9 mouse cellular contexts compared by ENCODE assay signal in the genomic region with DNA sequence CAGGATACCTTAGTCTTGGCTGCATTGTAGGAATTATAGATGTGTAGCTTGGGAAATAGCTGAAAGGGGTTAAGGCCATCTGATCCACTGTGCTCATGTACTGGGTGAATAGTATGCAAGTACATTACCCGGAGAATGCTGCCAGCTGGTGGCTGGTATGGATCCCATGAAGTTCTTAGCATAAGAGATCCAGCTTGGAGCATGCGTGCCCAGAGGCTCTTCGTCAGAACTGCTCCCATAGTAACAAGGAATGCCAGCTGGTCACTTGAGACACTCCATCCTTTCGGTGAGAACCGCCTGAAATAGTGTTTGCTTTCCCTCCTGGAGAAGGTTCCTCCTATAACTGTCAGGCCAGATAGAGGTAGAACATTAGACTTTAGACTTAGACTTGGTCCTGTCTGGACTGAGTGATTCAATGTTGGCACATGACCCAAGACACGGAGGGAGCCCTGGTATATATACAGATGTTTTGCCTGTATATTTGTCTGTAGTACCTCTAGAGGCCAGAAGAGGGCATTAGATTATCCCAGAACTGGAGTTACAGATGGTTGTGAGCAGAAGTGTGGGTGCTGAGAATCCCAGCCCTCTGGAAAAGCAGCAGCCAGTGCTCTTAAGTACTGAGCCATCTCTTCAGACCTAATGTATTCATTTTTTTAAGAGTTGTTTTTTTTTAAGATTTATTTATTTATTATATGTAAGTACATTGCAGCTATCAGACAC. TPM values are rescaled to one million over a fixed set of nuclear protein-coding genes. Genes with fewer than 3 reads are reported as not detected.
DNase-seq lines count a peak whose midpoint lies in the region; ATAC-seq lines count a peak whose summit lies in the region.
"Had no signal": no experiment of that assay in that cellular context is flagged by ENCODE, and none has a peak within 500 bp of the region (broad histone marks: within the 10 kb centered on the region; RNA-seq: fewer than 3 reads in every experiment).

No protein-coding gene starts in this region.

- peaks cover 23% of the 10 kb centered on the region for H3K36me3 ChIP-seq in embryonic facial prominence, embryonic 12.5 days
- peaks cover 50% of the 10 kb centered on the region for H3K36me3 ChIP-seq in embryonic facial prominence, embryonic 10.5 days (replicated peaks)
- peaks cover 27% of the 10 kb centered on the region for H3K36me3 ChIP-seq in midbrain, embryonic 13.5 days
- peaks cover 14% of the 10 kb centered on the region for H3K36me3 ChIP-seq in midbrain, embryonic 11.5 days (ENCODE audit: control insufficient read depth, insufficient read depth, low read length)
- peaks cover 16% of the 10 kb centered on the region for H3K36me3 ChIP-seq in lung, embryonic 16.5 days (ENCODE audit: control insufficient read depth, insufficient read depth, low read length)

- peaks cover 27% of the 10 kb centered on the region for H3K4me1 ChIP-seq in embryonic facial prominence, embryonic 12.5 days
- H3K4me1 ChIP-seq in embryonic facial prominence, embryonic 10.5 days, result peaks cover 33% of the 10 kb centered on the region
- H3K4me1 ChIP-seq in midbrain, embryonic 13.5 days (replicated peaks), result peaks cover 33% of the 10 kb centered on the region
- peaks cover 27% of the 10 kb centered on the region for H3K4me1 ChIP-seq in midbrain, embryonic 11.5 days (ENCODE audit: control insufficient read depth, insufficient read depth, low read length)
- peaks cover 27% of the 10 kb centered on the region for H3K4me1 ChIP-seq in lung, embryonic 16.5 days (replicated peaks; ENCODE audit: control insufficient read depth, insufficient read depth, low read length)

- no peaks in the 10 kb centered on the region for H3K27me3 ChIP-seq in embryonic facial prominence, embryonic 12.5 days
- H3K27me3 ChIP-seq in embryonic facial prominence, embryonic 10.5 days (replicated peaks; ENCODE audit: low read depth, poor library complexity, severe bottlenecking), result no peaks in the 10 kb centered on the region
- H3K27me3 ChIP-seq in midbrain, embryonic 13.5 days, result no peaks in the 10 kb centered on the region
- H3K27me3 ChIP-seq in midbrain, embryonic 11.5 days (ENCODE audit: control insufficient read depth, insufficient read depth, low read length), result no peaks in the 10 kb centered on the region
- H3K27me3 ChIP-seq in lung, embryonic 16.5 days (ENCODE audit: control insufficient read depth, insufficient read depth, low read depth, low read length), result no peaks in the 10 kb centered on the region
- H3K27me3 ChIP-seq: megakaryocyte, embryonic 14.5 days had no signal

- no peak overlapping the region for H3K4me3 ChIP-seq in embryonic facial prominence, embryonic 12.5 days
- no peak overlapping the region for H3K4me3 ChIP-seq in embryonic facial prominence, embryonic 10.5 days
- H3K4me3 ChIP-seq in midbrain, embryonic 13.5 days (replicated peaks), result no peak overlapping the region
- H3K4me3 ChIP-seq in midbrain, embryonic 11.5 days (ENCODE audit: low read depth, low read length), result no peak overlapping the region
- H3K4me3 ChIP-seq in lung, embryonic 16.5 days (ENCODE audit: low read length), result no peak overlapping the region
- H3K4me3 ChIP-seq: megakaryocyte, embryonic 14.5 days had no signal

- H3K4me2 ChIP-seq in embryonic facial prominence, embryonic 12.5 days (replicated peaks), result no peak overlapping the region
- H3K4me2 ChIP-seq in midbrain, embryonic 13.5 days (replicated peaks), result no peak overlapping the region
- no peak overlapping the region for H3K4me2 ChIP-seq in midbrain, embryonic 11.5 days
- H3K4me2 ChIP-seq in lung, embryonic 16.5 days (ENCODE audit: low read depth, low read length), result no peak overlapping the region

- ATAC-seq in embryonic facial prominence, embryonic 12.5 days (ENCODE audit: insufficient number of reproducible peaks, insufficient read depth, low FRiP score, low TSS enrichment), result peak; percentile 23; the same call in 1 of the 2 replicates
- no peak for ATAC-seq in midbrain, embryonic 13.5 days
- ATAC-seq in midbrain, embryonic 11.5 days (ENCODE audit: low FRiP score), result no peak
- peak; percentile 30 for ATAC-seq in lung, embryonic 16.5 days (ENCODE audit: low read depth)
- no peak for ATAC-seq in activated CD4-positive, CD25-positive, alpha-beta regulatory T cell, adult 4 months

- no peak overlapping the region for H3K27ac ChIP-seq in embryonic facial prominence, embryonic 12.5 days
- no peak overlapping the region for H3K27ac ChIP-seq in embryonic facial prominence, embryonic 10.5 days (replicated peaks)
- peak overlapping the region; percentile 6; the same call in 1 of the 2 replicates for H3K27ac ChIP-seq in midbrain, embryonic 13.5 days
- H3K27ac ChIP-seq in midbrain, embryonic 11.5 days (ENCODE audit: low read depth, low read length), result no peak overlapping the region
- peak overlapping the region; percentile 65 for H3K27ac ChIP-seq in lung, embryonic 16.5 days (ENCODE audit: low read length)

- no peaks in the 10 kb centered on the region for H3K9me3 ChIP-seq in embryonic facial prominence, embryonic 12.5 days
- no peaks in the 10 kb centered on the region for H3K9me3 ChIP-seq in embryonic facial prominence, embryonic 10.5 days
- H3K9me3 ChIP-seq in midbrain, embryonic 13.5 days, result no peaks in the 10 kb centered on the region
- H3K9me3 ChIP-seq in midbrain, embryonic 11.5 days (ENCODE audit: control insufficient read depth, low read length), result no peaks in the 10 kb centered on the region
- H3K9me3 ChIP-seq in lung, embryonic 16.5 days (ENCODE audit: control insufficient read depth, low read length), result no peaks in the 10 kb centered on the region
- H3K9me3 ChIP-seq: megakaryocyte, embryonic 14.5 days had no signal

- H3K9ac ChIP-seq in embryonic facial prominence, embryonic 12.5 days, result no peak overlapping the region
- H3K9ac ChIP-seq in midbrain, embryonic 13.5 days (replicated peaks), result no peak overlapping the region
- H3K9ac ChIP-seq in midbrain, embryonic 11.5 days (ENCODE audit: low read length), result no peak overlapping the region
- H3K9ac ChIP-seq in lung, embryonic 16.5 days (ENCODE audit: low read length), result no peak overlapping the region

- 87% methylated on average over 6 of the region's 6 CpGs for WGBS in embryonic facial prominence, embryonic 12.5 days
- 93% methylated on average over 6 of the region's 6 CpGs for WGBS in embryonic facial prominence, embryonic 10.5 days
- 78% methylated on average over 6 of the region's 6 CpGs for WGBS in midbrain, embryonic 13.5 days
- 89% methylated on average over 6 of the region's 6 CpGs for WGBS in midbrain, embryonic 11.5 days
- 61% methylated on average over 6 of the region's 6 CpGs for WGBS in lung, embryonic 16.5 days

- DNase-seq in embryonic facial prominence, embryonic 10.5 days (ENCODE audit: low spot score), result no peak
- DNase-seq in midbrain, embryonic 11.5 days (ENCODE audit: low spot score, missing footprints), result no peak
- no peak for DNase-seq in Muller cell, postnatal 12 days (ENCODE audit: inconsistent ontology term)
- DNase-seq in gastrocnemius, postnatal 10 days, result no peak

RNA-seq across cellular contexts. Expression of a gene that starts 7.0 kb away (rescaled TPM):
- polyA plus RNA-seq in embryonic facial prominence, embryonic 12.5 days (2016; fragmentation: Nextera tagmentation; extraction: Ambion mirVana), result 3,116 and 3,315 TPM in 2 replicates
- polyA plus RNA-seq in embryonic facial prominence, embryonic 10.5 days (2016; fragmentation: Nextera tagmentation; extraction: Ambion mirVana), result 3,352 and 3,592 TPM in 2 replicates
- polyA plus RNA-seq in midbrain, embryonic 13.5 days (2015; fragmentation: Nextera tagmentation; extraction: Ambion mirVana), result 2,381 and 2,469 TPM in 2 replicates
- polyA plus RNA-seq in midbrain, embryonic 11.5 days (2014; fragmentation: Nextera tagmentation; extraction: Ambion mirVana), result 3,090 and 3,352 TPM in 2 replicates
- 2,358 and 2,609 TPM in 2 replicates for polyA plus RNA-seq in lung, embryonic 16.5 days (2015; fragmentation: Nextera tagmentation; extraction: Ambion mirVana)
- 1,000 to 10,000 TPM; 2,967 to 3,416 TPM for polyA plus RNA-seq in activated CD4-positive, CD25-positive, alpha-beta regulatory T cell, adult 4 months (2017; shearing (Covaris generic))
- 100 to 1,000 TPM; 358 to 428 TPM for total RNA-seq in gastrocnemius, postnatal 10 days (2021)

RNA-seq across cellular contexts. Expression of a gene that starts 48.9 kb away (rescaled TPM):
- polyA plus RNA-seq in embryonic facial prominence, embryonic 12.5 days (2016; fragmentation: Nextera tagmentation; extraction: Ambion mirVana), result 90.5 and 92.4 TPM in 2 replicates
- 60.8 and 61.2 TPM in 2 replicates for polyA plus RNA-seq in embryonic facial prominence, embryonic 10.5 days (2016; fragmentation: Nextera tagmentation; extraction: Ambion mirVana)
- 86.6 and 90.2 TPM in 2 replicates for polyA plus RNA-seq in midbrain, embryonic 13.5 days (2015; fragmentation: Nextera tagmentation; extraction: Ambion mirVana)
- 94.3 and 98.3 TPM in 2 replicates for polyA plus RNA-seq in midbrain, embryonic 11.5 days (2014; fragmentation: Nextera tagmentation; extraction: Ambion mirVana)
- polyA plus RNA-seq in lung, embryonic 16.5 days (2015; fragmentation: Nextera tagmentation; extraction: Ambion mirVana), result 46.9 and 50.2 TPM in 2 replicates
- 10 to 100 TPM; 17.1 to 22.3 TPM for polyA plus RNA-seq in activated CD4-positive, CD25-positive, alpha-beta regulatory T cell, adult 4 months (2017; shearing (Covaris generic))
- 10 to 100 TPM; 32.5 to 40.2 TPM for total RNA-seq in gastrocnemius, postnatal 10 days (2021)

RNA-seq across cellular contexts. Expression of a gene that starts 49.1 kb away (rescaled TPM):
- polyA plus RNA-seq in embryonic facial prominence, embryonic 12.5 days (2016; fragmentation: Nextera tagmentation; extraction: Ambion mirVana), result 56.1 and 57.7 TPM in 2 replicates
- 74.1 and 75.7 TPM in 2 replicates for polyA plus RNA-seq in embryonic facial prominence, embryonic 10.5 days (2016; fragmentation: Nextera tagmentation; extraction: Ambion mirVana)
- 67.0 and 70.2 TPM in 2 replicates for polyA plus RNA-seq in midbrain, embryonic 13.5 days (2015; fragmentation: Nextera tagmentation; extraction: Ambion mirVana)
- polyA plus RNA-seq in midbrain, embryonic 11.5 days (2014; fragmentation: Nextera tagmentation; extraction: Ambion mirVana), result 54.1 and 54.8 TPM in 2 replicates
- polyA plus RNA-seq in lung, embryonic 16.5 days (2015; fragmentation: Nextera tagmentation; extraction: Ambion mirVana), result 34.1 and 35.1 TPM in 2 replicates
- 10 to 100 TPM; 13.9 to 18.2 TPM for polyA plus RNA-seq in activated CD4-positive, CD25-positive, alpha-beta regulatory T cell, adult 4 months (2017; shearing (Covaris generic))
- 10 to 100 TPM; 10.5 to 12.6 TPM for total RNA-seq in gastrocnemius, postnatal 10 days (2021)

Comparison
In these comparisons a context has a peak if more than half of its experiments do, and no peak if none do; other contexts are left out.
1. H3K27ac ChIP-seq: peak in midbrain, embryonic 13.5 days (single experiment) and lung, embryonic 16.5 days (single experiment); none in embryonic facial prominence, embryonic 12.5 days (single experiment), embryonic facial prominence, embryonic 10.5 days (single experiment) and midbrain, embryonic 11.5 days (single experiment).
2. ATAC-seq: peak in embryonic facial prominence, embryonic 12.5 days (single experiment) and lung, embryonic 16.5 days (single experiment); none in midbrain, embryonic 13.5 days (single experiment), midbrain, embryonic 11.5 days (single experiment) and activated CD4-positive, CD25-positive, alpha-beta regulatory T cell, adult 4 months (single experiment).